Mouse (Mus musculus) limb, embryonic 11.5 days (tissue): ENCODE measurements around the gene Krtcap3. TPM values are rescaled to one million over a fixed set of nuclear protein-coding genes. Genes with fewer than 3 reads are reported as not detected.

Experiments
- ATAC-seq: fragments of 200-750 bp; cut with Nextera tagmentation; 2 replicates; pipeline ENCODE4 v1.8.0; 2017; ENCODE audit warnings: low read depth; ENCODE audit not compliant: insufficient number of reproducible peaks, low FRiP score, low TSS enrichment
- DNase-seq: peaks from one replicate; pipeline ENCODE4 v3.0.0-alpha.2; 2015; ENCODE audit warnings: low spot score
- H3K27ac ChIP-seq: fragments of 300-500 bp; sonication (generic); replicated peaks from 2 replicates; pipeline ENCODE4 v1.5.1; 2014; ENCODE audit warnings: low read depth, mild to moderate bottlenecking, low read length
- H3K27me3 ChIP-seq: fragments of 300-500 bp; sonication (generic); 2 replicates; pipeline ENCODE4 v1.6.1; 2014; ENCODE audit warnings: mild to moderate bottlenecking, low read length, mixed read lengths; ENCODE audit not compliant: control insufficient read depth, insufficient read depth
- H3K36me3 ChIP-seq: fragments of 300-500 bp; sonication (generic); 2 replicates; pipeline ENCODE4 v1.6.1; 2014; ENCODE audit warnings: mild to moderate bottlenecking, low read length, moderate library complexity, mixed read lengths; ENCODE audit not compliant: control insufficient read depth, insufficient read depth
- H3K4me1 ChIP-seq: fragments of 300-500 bp; sonication (generic); 2 replicates; pipeline ENCODE4 v1.6.1; 2014; ENCODE audit warnings: low read length, mixed read lengths; ENCODE audit not compliant: control insufficient read depth, insufficient read depth
- H3K4me2 ChIP-seq: fragments of 300-500 bp; sonication (generic); 2 replicates; pipeline ENCODE4 v1.6.1; 2014; ENCODE audit warnings: low read depth, mild to moderate bottlenecking, moderate library complexity; ENCODE audit not compliant: severe bottlenecking
- H3K4me3 ChIP-seq: fragments of 300-500 bp; sonication (generic); 2 replicates; pipeline ENCODE4 v1.5.1; 2014; ENCODE audit warnings: low read depth, low read length
- H3K9ac ChIP-seq: fragments of 300-500 bp; sonication (generic); 2 replicates; pipeline ENCODE4 v1.6.1; 2014; ENCODE audit warnings: mild to moderate bottlenecking, low read length
- H3K9me3 ChIP-seq: fragments of 300-500 bp; sonication (generic); 2 replicates; pipeline ENCODE4 v1.6.1; 2016; ENCODE audit warnings: low read length; ENCODE audit not compliant: control insufficient read depth
- WGBS: fragments of 180-500 bp; shearing (Covaris S2); extraction: QIAGEN DNeasy Blood & Tissue Kit; methylation state at CpG from one replicate; pipeline ENCODE4 v1.1.7; 2014; 5-methylcytosine and 5-hydroxymethylcytosine counted together
- polyA plus RNA-seq: library from polyadenylated mRNA; unstranded; fragments of >200 nt; fragmentation: Nextera tagmentation; extraction: Ambion mirVana; gene quantifications from 2 replicates; pipeline ENCODE4 v1.2.1, GENCODE M21; 2014

Krtcap3 gene
- polyA plus RNA-seq, 1 experiment from 2014 or later, result 23.3 TPM

DNA sequence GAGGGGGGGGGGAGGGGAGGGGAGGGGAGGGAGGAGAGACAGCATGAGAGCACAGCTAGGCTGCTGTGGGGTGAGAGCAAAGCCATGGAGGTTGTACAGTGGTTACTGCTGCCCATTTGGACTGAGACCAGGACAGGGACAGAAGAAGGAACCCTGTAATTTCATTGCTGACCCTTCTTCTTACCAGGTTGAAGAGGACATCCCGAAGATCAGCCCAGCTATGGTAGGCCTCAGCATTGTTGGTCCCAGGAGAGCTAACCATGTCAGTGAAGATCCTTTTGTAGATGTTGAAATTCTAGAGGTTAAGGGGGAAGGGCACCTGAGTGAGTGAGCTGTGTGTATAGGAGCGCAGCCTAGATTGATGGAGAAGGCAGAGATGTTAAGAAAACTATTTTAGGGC, 3.9 kb downstream of the Krtcap3 start:
- no peak overlapping the region for H3K4me3 ChIP-seq
- H3K4me2 ChIP-seq, result no peak overlapping the region
- no peaks in the 10 kb centered on the region for H3K27me3 ChIP-seq
- H3K27ac ChIP-seq, result no peak overlapping the region
- no peaks in the 10 kb centered on the region for H3K9me3 ChIP-seq
- H3K4me1 ChIP-seq, result peaks cover 25% of the 10 kb centered on the region
- H3K9ac ChIP-seq, result no peak overlapping the region
- H3K36me3 ChIP-seq, result peaks cover 18% of the 10 kb centered on the region
- ATAC-seq (no peak), DNase-seq (no peak)
- WGBS, result 95% methylated on average over 2 of the region's 2 CpGs

- DNase-seq, result no peak
- peaks cover 12% of the 10 kb centered on the region for H3K36me3 ChIP-seq
- H3K9ac ChIP-seq, result no peak overlapping the region
- no peak overlapping the region for H3K4me2 ChIP-seq
- no peak for ATAC-seq
- H3K27ac ChIP-seq, result no peak overlapping the region
- H3K9me3 ChIP-seq, result no peaks in the 10 kb centered on the region
- H3K27me3 ChIP-seq, result no peaks in the 10 kb centered on the region
- WGBS, result 92% methylated on average over 2 of the region's 2 CpGs
- H3K4me3 ChIP-seq, result no peak overlapping the region
- peaks cover 21% of the 10 kb centered on the region for H3K4me1 ChIP-seq
Observed at GRCm38 (mm10) chr5:31255971-31256370, 4.5 kb downstream of the Krtcap3 start.

- 87% methylated on average over 11 of the region's 11 CpGs for WGBS
- no peak for ATAC-seq
- H3K27ac ChIP-seq, result no peak overlapping the region
- no peak overlapping the region for H3K4me2 ChIP-seq
- peaks cover 10% of the 10 kb centered on the region for H3K36me3 ChIP-seq
- H3K9me3 ChIP-seq, result no peaks in the 10 kb centered on the region
- H3K9ac ChIP-seq, result no peak overlapping the region
- H3K27me3 ChIP-seq, result no peaks in the 10 kb centered on the region
- DNase-seq, result no peak
- H3K4me1 ChIP-seq, result peaks cover 8% of the 10 kb centered on the region; the same call in 1 of the 2 replicates
- H3K4me3 ChIP-seq, result no peak overlapping the region
Observed at GRCm38 (mm10) chr5:31257616-31258015, 6.1 kb downstream of the Krtcap3 start.

GRCm38 (mm10) chr5:31266101-31266500, 14.6 kb downstream of the Krtcap3 start:
- DNase-seq (no peak), ATAC-seq (no peak)
- 93% methylated on average over 7 of the region's 7 CpGs for WGBS

GRCm38 (mm10) chr5:31267686-31268085, 16.2 kb downstream of the Krtcap3 start:
- ATAC-seq (no peak), DNase-seq (no peak)
- H3K9ac ChIP-seq, result no peak overlapping the region
- H3K27ac ChIP-seq, result no peak overlapping the region
- H3K4me3 ChIP-seq, result no peak overlapping the region
- no peaks in the 10 kb centered on the region for H3K4me1 ChIP-seq
- no peaks in the 10 kb centered on the region for H3K27me3 ChIP-seq
- no peaks in the 10 kb centered on the region for H3K9me3 ChIP-seq
- H3K36me3 ChIP-seq, result peaks cover 21% of the 10 kb centered on the region
- WGBS, result 90% methylated on average over 6 of the region's 6 CpGs
- no peak overlapping the region for H3K4me2 ChIP-seq

More at GRCm38 (mm10) chr5:31266101-31266500, 14.6 kb downstream of the Krtcap3 start:
- H3K36me3 ChIP-seq, result peaks cover 18% of the 10 kb centered on the region
- no peak overlapping the region for H3K27ac ChIP-seq
- H3K4me1 ChIP-seq, result no peaks in the 10 kb centered on the region
- no peak overlapping the region for H3K9ac ChIP-seq
- H3K4me3 ChIP-seq, result no peak overlapping the region
- H3K4me2 ChIP-seq, result no peak overlapping the region
- no peaks in the 10 kb centered on the region for H3K9me3 ChIP-seq
- no peaks in the 10 kb centered on the region for H3K27me3 ChIP-seq

- 85% methylated on average over 6 of the region's 6 CpGs for WGBS
- Histone ChIP-seq H3K4me1 (no peaks in the 10 kb centered on the region), H3K4me2 (no peak overlapping the region), H3K9ac (no peak overlapping the region), H3K9me3 (no peaks in the 10 kb centered on the region), H3K36me3 (peaks cover 7% of the 10 kb centered on the region; the same call in 1 of the 2 replicates), H3K4me3 (no peak overlapping the region), H3K27ac (no peak overlapping the region), H3K27me3 (no peaks in the 10 kb centered on the region)
- no peak for ATAC-seq
- DNase-seq, result no peak
Observed at GRCm38 (mm10) chr5:31273018-31273417, 21.5 kb downstream of the Krtcap3 start.

- Histone ChIP-seq H3K27me3 (no peaks in the 10 kb centered on the region), H3K4me2 (no peak overlapping the region), H3K27ac (no peak overlapping the region), H3K4me1 (no peaks in the 10 kb centered on the region), H3K4me3 (no peak overlapping the region), H3K9ac (no peak overlapping the region), H3K36me3 (peaks cover 9% of the 10 kb centered on the region; the same call in 1 of the 2 replicates), H3K9me3 (no peaks in the 10 kb centered on the region)
- no peak for ATAC-seq
- no peak for DNase-seq
- 88% methylated on average over 20 of the region's 20 CpGs for WGBS
Observed at GRCm38 (mm10) chr5:31279245-31279988, 27.9 kb downstream of the Krtcap3 start.

GRCm38 (mm10) chr5:31288225-31288624, 36.7 kb downstream of the Krtcap3 start:
- WGBS, result 91% methylated on average over 4 of the region's 4 CpGs
- Histone ChIP-seq H3K27me3 (no peaks in the 10 kb centered on the region), H3K9ac (no peak overlapping the region), H3K4me1 (0 out of 2 replicates have a peak, but pooled peaks cover 3% of the 10 kb centered on the region), H3K4me2 (no peak overlapping the region), H3K9me3 (no peaks in the 10 kb centered on the region), H3K4me3 (no peak overlapping the region), H3K27ac (no peak overlapping the region), H3K36me3 (0 out of 2 replicates have a peak, but pooled peaks cover 4% of the 10 kb centered on the region)
- ATAC-seq (no peak), DNase-seq (no peak)
